In the genomic region with DNA sequence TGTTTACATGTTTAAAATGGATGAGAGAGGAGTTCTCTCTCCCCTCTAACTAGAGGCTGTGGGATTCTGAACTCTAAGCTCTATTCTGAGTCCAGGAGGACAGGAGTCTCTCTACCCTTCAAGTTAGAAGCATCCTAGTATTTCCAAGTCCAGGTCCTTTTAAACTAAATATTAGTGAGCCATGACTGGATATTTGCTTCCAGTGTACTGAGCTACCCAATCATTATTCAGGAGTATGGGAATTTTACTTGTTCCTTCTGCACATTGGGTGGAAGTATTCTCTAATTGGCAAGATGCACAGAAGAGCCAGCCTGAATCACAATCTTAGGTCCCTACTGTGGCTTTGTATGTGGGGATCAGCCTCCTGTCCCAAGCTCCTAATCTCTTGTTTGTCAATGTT, we compare ENCODE assay signal across 9 mouse cellular contexts. TPM values are rescaled to one million over a fixed set of nuclear protein-coding genes. Genes with fewer than 3 reads are reported as not detected.
DNase-seq lines count a peak whose midpoint lies in the region; ATAC-seq and TF ChIP-seq lines count a peak whose summit lies in the region.
"Had no signal": no experiment of that assay in that cellular context is flagged by ENCODE, and none has a peak within 500 bp of the region (broad histone marks: within the 10 kb centered on the region; RNA-seq: fewer than 3 reads in every experiment).

No protein-coding gene starts in this region.

- peaks cover 7% of the 10 kb centered on the region for H3K4me1 ChIP-seq in heart, embryonic 11.5 days (ENCODE audit: control insufficient read depth, insufficient read depth, low read length)
- H3K4me1 ChIP-seq in lung, embryonic 14.5 days (ENCODE audit: insufficient read depth): no peaks in the 10 kb centered on the region
- no peaks in the 10 kb centered on the region for H3K4me1 ChIP-seq in forebrain, postnatal 0 days (ENCODE audit: insufficient read depth)
- peaks cover 16% of the 10 kb centered on the region; the same call in 1 of the 2 replicates for H3K4me1 ChIP-seq in midbrain, embryonic 14.5 days (ENCODE audit: control insufficient read depth, insufficient read depth, low read length)

- H3K9ac ChIP-seq in heart, embryonic 11.5 days (ENCODE audit: low read depth, low read length): no peak overlapping the region
- no peak overlapping the region for H3K9ac ChIP-seq in lung, embryonic 14.5 days
- no peak overlapping the region for H3K9ac ChIP-seq in forebrain, postnatal 0 days
- no peak overlapping the region for H3K9ac ChIP-seq in midbrain, embryonic 14.5 days (replicated peaks; ENCODE audit: low read length)

- H3K36me3 ChIP-seq in heart, embryonic 11.5 days (ENCODE audit: control insufficient read depth, insufficient read depth, low read length): no peaks in the 10 kb centered on the region
- H3K36me3 ChIP-seq in lung, embryonic 14.5 days (ENCODE audit: insufficient read depth): no peaks in the 10 kb centered on the region
- no peaks in the 10 kb centered on the region for H3K36me3 ChIP-seq in forebrain, postnatal 0 days (ENCODE audit: insufficient read depth)
- H3K36me3 ChIP-seq in midbrain, embryonic 14.5 days (ENCODE audit: control insufficient read depth, insufficient read depth, low read length): no peaks in the 10 kb centered on the region

- no peak for TF ChIP-seq CTCF in lung, embryonic 14.5 days (IDR thresholded peaks at IDR 0.05; ENCODE audit: low read depth)
- TF ChIP-seq CTCF in forebrain, postnatal 0 days (IDR thresholded peaks at IDR 0.05; ENCODE audit: low read depth): no peak

- no peaks in the 10 kb centered on the region for H3K9me3 ChIP-seq in heart, embryonic 11.5 days (replicated peaks; ENCODE audit: control insufficient read depth, low read length)
- H3K9me3 ChIP-seq in lung, embryonic 14.5 days (ENCODE audit: low read depth, low read length): no peaks in the 10 kb centered on the region
- H3K9me3 ChIP-seq in forebrain, postnatal 0 days (ENCODE audit: low read length): no peaks in the 10 kb centered on the region
- no peaks in the 10 kb centered on the region for H3K9me3 ChIP-seq in midbrain, embryonic 14.5 days (ENCODE audit: control insufficient read depth, low read length)

- no peaks in the 10 kb centered on the region for H3K27me3 ChIP-seq in heart, embryonic 11.5 days (ENCODE audit: control insufficient read depth, insufficient read depth, low read length)
- no peaks in the 10 kb centered on the region for H3K27me3 ChIP-seq in lung, embryonic 14.5 days (ENCODE audit: insufficient read depth, low read length)
- H3K27me3 ChIP-seq in forebrain, postnatal 0 days (ENCODE audit: insufficient read depth, low read length): peaks cover 3% of the 10 kb centered on the region; the same call in 1 of the 2 replicates
- 0 out of 2 replicates have a peak, but pooled peaks cover 9% of the 10 kb centered on the region for H3K27me3 ChIP-seq in midbrain, embryonic 14.5 days (ENCODE audit: control insufficient read depth, insufficient read depth, low read length)

- H3K27ac ChIP-seq in heart, embryonic 11.5 days (ENCODE audit: low read depth, low read length): no peak overlapping the region
- H3K27ac ChIP-seq in lung, embryonic 14.5 days (ENCODE audit: low read depth): no peak overlapping the region
- H3K27ac ChIP-seq in forebrain, postnatal 0 days (ENCODE audit: low read depth, low read length): no peak overlapping the region
- no peak overlapping the region for H3K27ac ChIP-seq in midbrain, embryonic 14.5 days (replicated peaks; ENCODE audit: low read depth, low read length)

- DNase-seq in heart, postnatal 4 days: no peak
- DNase-seq in lung, embryonic 14.5 days: no peak
- no peak for DNase-seq in lung, postnatal 36 days
- no peak for DNase-seq in forebrain, postnatal 0 days
- DNase-seq in midbrain, embryonic 14.5 days: no peak
- no peak for DNase-seq in right cerebral cortex, postnatal 10 days (ENCODE audit: low spot score in 2 of 2)
- DNase-seq in thymus, postnatal 4 days: no peak

- 0 out of 2 replicates have a peak overlapping the region, but pooled peaks have one; percentile 84 for H3K4me3 ChIP-seq in heart, embryonic 11.5 days (ENCODE audit: low read depth, low read length)
- H3K4me3 ChIP-seq in lung, embryonic 14.5 days (ENCODE audit: low read depth, low read length): no peak overlapping the region
- H3K4me3 ChIP-seq in forebrain, postnatal 0 days (ENCODE audit: low read depth, low read length): peak overlapping the region; percentile 72; the same call in 1 of the 2 replicates
- no peak overlapping the region; the same call in 1 of the 2 replicates for H3K4me3 ChIP-seq in midbrain, embryonic 14.5 days (replicated peaks; ENCODE audit: low read depth, low read length)

- no peak for ATAC-seq in heart, embryonic 11.5 days (replicated peaks; ENCODE audit: insufficient number of reproducible peaks, low FRiP score, low TSS enrichment)
- ATAC-seq in lung, embryonic 14.5 days (ENCODE audit: insufficient read depth): no peak
- ATAC-seq in forebrain, postnatal 0 days: no peak
- no peak for ATAC-seq in midbrain, embryonic 14.5 days (ENCODE audit: low FRiP score, low TSS enrichment)

- peak overlapping the region; percentile 96 for H3K4me2 ChIP-seq in heart, embryonic 11.5 days
- H3K4me2 ChIP-seq in lung, embryonic 14.5 days: peak overlapping the region; percentile 88
- H3K4me2 ChIP-seq in forebrain, postnatal 0 days (ENCODE audit: low read depth): peak overlapping the region; percentile 92
- peak overlapping the region; percentile 88 for H3K4me2 ChIP-seq in midbrain, embryonic 14.5 days (ENCODE audit: low read length)

RNA-seq across cellular contexts. Expression of a gene that starts 2.5 kb away (rescaled TPM):
- 22.4 and 22.5 TPM in 2 replicates for polyA plus RNA-seq in heart, embryonic 11.5 days (2014; fragmentation: Nextera tagmentation; extraction: Ambion mirVana)
- total RNA-seq in heart, postnatal 4 days (2021): 1 to 10 TPM; 8.2 to 8.8 TPM
- polyA plus RNA-seq in lung, embryonic 14.5 days (2014; fragmentation: Nextera tagmentation; extraction: Ambion mirVana): 19.0 and 21.7 TPM in 2 replicates
- 9.1 and 15.1 TPM in 2 replicates for total RNA-seq in forebrain, postnatal 0 days (2014; rRNA removed)
- polyA plus RNA-seq in forebrain, postnatal 0 days (2015; fragmentation: Nextera tagmentation; extraction: Ambion mirVana): 6.7 and 11.2 TPM in 2 replicates
- polyA plus RNA-seq in midbrain, embryonic 14.5 days (2014; fragmentation: Nextera tagmentation; extraction: Ambion mirVana): 6.9 and 7.9 TPM in 2 replicates
- polyA plus RNA-seq: C2C12 had no signal

Comparison
In these comparisons a context has a peak if more than half of its experiments do, and no peak if none do; other contexts are left out.
1. H3K4me3 ChIP-seq: peak in heart, embryonic 11.5 days (single experiment) and forebrain, postnatal 0 days (single experiment); none in lung, embryonic 14.5 days (single experiment) and midbrain, embryonic 14.5 days (single experiment).
2. Peak in every context shown above with its lines, with median percentiles within 50 percentile points of each other: H3K4me2 ChIP-seq.